ENCODE assay signal across 13 mouse cellular contexts in genomic region chr10:20060320-20060970, GRCm38 (mm10).
DNase-seq lines count a peak whose midpoint lies in the region; ATAC-seq and TF ChIP-seq lines count a peak whose summit lies in the region.
"Had no signal": no experiment of that assay in that cellular context is flagged by ENCODE, and none has a peak within 500 bp of the region (broad histone marks: within the 10 kb centered on the region; RNA-seq: fewer than 3 reads in every experiment).

No protein-coding gene starts in this region.

- TF ChIP-seq EP300 in liver, postnatal 0 days (IDR thresholded peaks at IDR 0.05; ENCODE audit: low read depth), result no peak

- ATAC-seq in liver, postnatal 0 days, result no peak
- ATAC-seq in megakaryocyte progenitor cell, adult 5-6 weeks (replicated peaks; ENCODE audit: poor library complexity), result no peak

- WGBS in liver, postnatal 0 days (ENCODE audit: insufficient replicate concordance), result 61% methylated on average over 15 of the region's 15 CpGs

- H3K4me3 ChIP-seq in liver, postnatal 0 days (ENCODE audit: low read depth, low read length), result no peak overlapping the region
- H3K4me3 ChIP-seq: embryonic facial prominence, embryonic 12.5 days; heart, adult 2 months; limb, embryonic 15.5 days; midbrain, embryonic 12.5 days had no signal

- H3K4me1 ChIP-seq in liver, postnatal 0 days (ENCODE audit: insufficient read depth), result 0 out of 2 replicates have a peak, but pooled peaks cover 4% of the 10 kb centered on the region
- H3K4me1 ChIP-seq: embryonic facial prominence, embryonic 12.5 days; limb, embryonic 15.5 days; midbrain, embryonic 12.5 days had no signal

- DNase-seq in heart, postnatal 10 days, result peak; percentile 41 to 43
- no peak for DNase-seq in heart, adult 9 months (ENCODE audit: low spot score in 2 of 2)
- DNase-seq in spleen, adult 18-20 months, result peak; percentile 36 to 38
- no peak for DNase-seq in spleen, adult 12 weeks (ENCODE audit: low spot score)
- peak; percentile 28 to 75 for DNase-seq in left cerebral cortex, postnatal 25 days (ENCODE audit: low spot score in 2 of 2)
- DNase-seq in liver, postnatal 0 days, result no peak
- DNase-seq: adrenal gland, postnatal 25 days; kidney, adult 2 months had no signal

- no peak overlapping the region for H3K9ac ChIP-seq in liver, postnatal 0 days (replicated peaks)
- H3K9ac ChIP-seq: embryonic facial prominence, embryonic 12.5 days; limb, embryonic 15.5 days; midbrain, embryonic 12.5 days had no signal

- intact Hi-C loops in heart, postnatal 10 days (cut with DNase I), result no loop called here
- intact Hi-C loops in left cerebral cortex, postnatal 25 days (cut with DNase I), result no loop called here

- H3K27me3 ChIP-seq in liver, postnatal 0 days (ENCODE audit: insufficient read depth, low read length), result no peaks in the 10 kb centered on the region
- H3K27me3 ChIP-seq: embryonic facial prominence, embryonic 12.5 days; limb, embryonic 15.5 days; midbrain, embryonic 12.5 days had no signal

- H3K27ac ChIP-seq in liver, postnatal 0 days (ENCODE audit: low read depth), result no peak overlapping the region
- H3K27ac ChIP-seq: embryonic facial prominence, embryonic 12.5 days; heart, adult 2 months; limb, embryonic 15.5 days; midbrain, embryonic 12.5 days had no signal

- no peak for TF ChIP-seq CTCF in liver, postnatal 0 days (IDR thresholded peaks at IDR 0.05; ENCODE audit: low read depth)

- no peaks in the 10 kb centered on the region for H3K9me3 ChIP-seq in liver, postnatal 0 days (ENCODE audit: low read length)
- H3K9me3 ChIP-seq: embryonic facial prominence, embryonic 12.5 days; limb, embryonic 15.5 days; midbrain, embryonic 12.5 days had no signal

- peaks cover 15% of the 10 kb centered on the region for H3K36me3 ChIP-seq in liver, postnatal 0 days (replicated peaks; ENCODE audit: insufficient read depth, low read length)
- H3K36me3 ChIP-seq: embryonic facial prominence, embryonic 12.5 days; limb, embryonic 15.5 days; midbrain, embryonic 12.5 days had no signal

- no peak overlapping the region for H3K4me2 ChIP-seq in liver, postnatal 0 days (ENCODE audit: low read depth, low read length)
- H3K4me2 ChIP-seq: embryonic facial prominence, embryonic 12.5 days; limb, embryonic 15.5 days; midbrain, embryonic 12.5 days had no signal

Comparison
In these comparisons a context has a peak if more than half of its experiments do, and no peak if none do; other contexts are left out.
1. DNase-seq: peak in heart, postnatal 10 days (2 of 2), spleen, adult 18-20 months (2 of 2) and left cerebral cortex, postnatal 25 days (2 of 2); none in heart, adult 9 months (0 of 2), spleen, adult 12 weeks (single experiment) and liver, postnatal 0 days (single experiment).